Mouse (Mus musculus) megakaryocyte, embryonic 14.5 days (primary cell): Measurements from ENCODE around the gene Lyrm9.

ENCODE experiments used
- FLI1 ChIP-seq: IDR thresholded peaks from 2 replicates; pipeline ENCODE4 v1.6.1; 2012; ENCODE audit warnings: low read length, inconsistent platforms, mixed read lengths
- GATA1 ChIP-seq: IDR thresholded peaks from 3 replicates; pipeline ENCODE4 v1.6.1; 2012; ENCODE audit warnings: mixed read lengths, low read length, inconsistent platforms, borderline replicate concordance

DNA sequence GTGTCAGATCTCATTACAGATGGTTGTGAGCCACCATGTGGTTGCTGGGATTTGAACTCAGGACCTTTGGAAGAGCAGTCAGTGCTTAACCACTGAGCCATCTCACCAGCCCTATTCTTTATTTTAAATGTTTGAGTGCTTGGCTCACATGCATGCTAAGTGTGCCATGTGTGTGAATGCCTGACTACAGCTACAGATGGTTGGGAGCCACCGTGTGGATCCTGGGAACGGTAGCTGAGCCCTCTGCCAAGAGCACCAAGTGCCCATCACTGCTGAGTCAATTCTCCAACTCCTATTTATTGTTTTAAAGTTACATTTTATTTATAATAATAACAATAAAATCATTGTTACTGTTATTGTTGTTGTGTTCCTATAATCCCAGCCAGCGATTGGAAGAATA lies 23.5 kb downstream of the Lyrm9 start:
- TF ChIP-seq GATA1 (no peak), FLI1 (no peak)
